Mouse (Mus musculus) hindbrain, embryonic 13.5 days (tissue): ENCODE data around the gene Cdkal1. TPM values are rescaled to one million over a fixed set of nuclear protein-coding genes. Genes with fewer than 3 reads are reported as not detected.

ENCODE experiments used
- ATAC-seq: fragments of 200-750 bp; cut with Nextera tagmentation; 2 replicates; pipeline ENCODE4 v1.8.0; 2017; ENCODE audit warnings: moderate TSS enrichment; ENCODE audit not compliant: low FRiP score
- H3K27ac ChIP-seq: fragments of 300-500 bp; sonication (generic); 2 replicates; pipeline ENCODE4 v1.5.1; 2015; ENCODE audit warnings: inconsistent platforms, mild to moderate bottlenecking, moderate library complexity
- H3K27me3 ChIP-seq: fragments of 300-500 bp; sonication (generic); 2 replicates; pipeline ENCODE4 v1.6.1; 2015; ENCODE audit warnings: mild to moderate bottlenecking, inconsistent platforms
- H3K36me3 ChIP-seq: fragments of 300-500 bp; sonication (generic); 2 replicates; pipeline ENCODE4 v1.6.1; 2015; ENCODE audit warnings: mild to moderate bottlenecking, inconsistent platforms
- H3K4me1 ChIP-seq: fragments of 300-500 bp; sonication (generic); replicated peaks from 2 replicates; pipeline ENCODE4 v1.6.1; 2015; ENCODE audit warnings: inconsistent platforms
- H3K4me2 ChIP-seq: fragments of 300-500 bp; sonication (generic); 2 replicates; pipeline ENCODE4 v1.6.1; 2015; ENCODE audit warnings: inconsistent platforms, mild to moderate bottlenecking, moderate library complexity
- H3K4me3 ChIP-seq: fragments of 300-500 bp; sonication (generic); 2 replicates; pipeline ENCODE4 v1.5.1; 2015; ENCODE audit warnings: mild to moderate bottlenecking, inconsistent platforms
- H3K9ac ChIP-seq: fragments of 300-500 bp; sonication (generic); 2 replicates; pipeline ENCODE4 v1.6.1; 2015; ENCODE audit warnings: mild to moderate bottlenecking, inconsistent platforms
- H3K9me3 ChIP-seq: fragments of 300-500 bp; sonication (generic); 2 replicates; pipeline ENCODE4 v1.6.1; 2016; ENCODE audit warnings: inconsistent platforms
- WGBS: fragments of 180-500 bp; shearing (Covaris S2); methylation state at CpG from one replicate; pipeline ENCODE4 v1.1.7; 2015; 5-methylcytosine and 5-hydroxymethylcytosine counted together
- polyA plus RNA-seq: library from polyadenylated mRNA; unstranded; fragments of >200 nt; fragmentation: Nextera tagmentation; extraction: Ambion mirVana; gene quantifications from 2 replicates; pipeline ENCODE4 v1.2.1, GENCODE M21; 2015

Gene Cdkal1
- polyA plus RNA-seq, 1 experiment from 2014 or later, result 24.3 TPM

- ATAC-seq, result no peak
- WGBS, result 46% methylated on average over 4 of the region's 4 CpGs
- no peak overlapping the region for H3K27ac ChIP-seq
- no peak overlapping the region for H3K9ac ChIP-seq
- H3K4me1 ChIP-seq, result no peaks in the 10 kb centered on the region
- H3K9me3 ChIP-seq, result no peaks in the 10 kb centered on the region
- H3K4me2 ChIP-seq, result no peak overlapping the region
- H3K4me3 ChIP-seq, result no peak overlapping the region
- H3K27me3 ChIP-seq, result no peaks in the 10 kb centered on the region
- H3K36me3 ChIP-seq, result no peaks in the 10 kb centered on the region
Observed at GRCm38 (mm10) chr13:29185545-29185944, 669.9 kb downstream of the Cdkal1 start.

- H3K4me2 ChIP-seq, result no peak overlapping the region
- no peak overlapping the region for H3K27ac ChIP-seq
- no peaks in the 10 kb centered on the region for H3K4me1 ChIP-seq
- WGBS, result 77% methylated on average over 2 of the region's 2 CpGs
- H3K4me3 ChIP-seq, result no peak overlapping the region
- H3K9ac ChIP-seq, result no peak overlapping the region
- no peaks in the 10 kb centered on the region for H3K27me3 ChIP-seq
- no peak for ATAC-seq
- H3K9me3 ChIP-seq, result no peaks in the 10 kb centered on the region
- no peaks in the 10 kb centered on the region for H3K36me3 ChIP-seq
Observed at GRCm38 (mm10) chr13:29184545-29184944, 670.9 kb downstream of the Cdkal1 start.

- 91% methylated on average over 4 of the region's 4 CpGs for WGBS
- Histone ChIP-seq H3K36me3 (no peaks in the 10 kb centered on the region), H3K4me3 (no peak overlapping the region), H3K9ac (no peak overlapping the region), H3K4me1 (no peaks in the 10 kb centered on the region), H3K9me3 (no peaks in the 10 kb centered on the region), H3K27ac (no peak overlapping the region), H3K4me2 (no peak overlapping the region), H3K27me3 (no peaks in the 10 kb centered on the region)
- no peak for ATAC-seq
Observed at GRCm38 (mm10) chr13:29179861-29180260, 675.6 kb downstream of the Cdkal1 start.

- 95% methylated on average over 4 of the region's 4 CpGs for WGBS
- Histone ChIP-seq H3K9me3 (no peaks in the 10 kb centered on the region), H3K9ac (no peak overlapping the region), H3K4me3 (no peak overlapping the region), H3K36me3 (no peaks in the 10 kb centered on the region), H3K4me1 (no peaks in the 10 kb centered on the region), H3K4me2 (no peak overlapping the region), H3K27me3 (no peaks in the 10 kb centered on the region), H3K27ac (no peak overlapping the region)
- ATAC-seq, result no peak
Observed at GRCm38 (mm10) chr13:29179260-29179659, 676.2 kb downstream of the Cdkal1 start.

GRCm38 (mm10) chr13:29177889-29178486 lies 677.5 kb downstream of the Cdkal1 start:
- Histone ChIP-seq H3K36me3 (no peaks in the 10 kb centered on the region), H3K9ac (no peak overlapping the region), H3K4me2 (no peak overlapping the region), H3K4me1 (no peaks in the 10 kb centered on the region), H3K27ac (no peak overlapping the region), H3K9me3 (no peaks in the 10 kb centered on the region), H3K4me3 (no peak overlapping the region), H3K27me3 (no peaks in the 10 kb centered on the region)
- no peak for ATAC-seq
- 57% methylated on average over 5 of the region's 5 CpGs for WGBS

- H3K9ac ChIP-seq, result no peak overlapping the region
- 81% methylated on average over 1 of the region's 1 CpGs for WGBS
- H3K4me2 ChIP-seq, result no peak overlapping the region
- 0 out of 2 replicates have a peak, but pooled peaks cover 4% of the 10 kb centered on the region for H3K4me1 ChIP-seq
- ATAC-seq, result no peak
- H3K9me3 ChIP-seq, result no peaks in the 10 kb centered on the region
- no peaks in the 10 kb centered on the region for H3K27me3 ChIP-seq
- no peak overlapping the region for H3K27ac ChIP-seq
- no peaks in the 10 kb centered on the region for H3K36me3 ChIP-seq
- no peak overlapping the region for H3K4me3 ChIP-seq
Observed at GRCm38 (mm10) chr13:29169356-29169755, 686.1 kb downstream of the Cdkal1 start.

GRCm38 (mm10) chr13:29164845-29165524 lies 690.5 kb downstream of the Cdkal1 start:
- Histone ChIP-seq H3K4me3 (no peak overlapping the region), H3K9ac (no peak overlapping the region), H3K36me3 (no peaks in the 10 kb centered on the region), H3K9me3 (no peaks in the 10 kb centered on the region), H3K4me1 (0 out of 2 replicates have a peak, but pooled peaks cover 5% of the 10 kb centered on the region), H3K27ac (no peak overlapping the region), H3K27me3 (no peaks in the 10 kb centered on the region), H3K4me2 (no peak overlapping the region)
- 65% methylated on average over 15 of the region's 15 CpGs for WGBS
- ATAC-seq, result no peak

GRCm38 (mm10) chr13:29162867-29163514 lies 692.5 kb downstream of the Cdkal1 start:
- H3K4me2 ChIP-seq, result no peak overlapping the region
- no peak for ATAC-seq
- WGBS, result 92% methylated on average over 2 of the region's 2 CpGs
- H3K9me3 ChIP-seq, result no peaks in the 10 kb centered on the region
- H3K27ac ChIP-seq, result no peak overlapping the region
- H3K27me3 ChIP-seq, result no peaks in the 10 kb centered on the region
- no peaks in the 10 kb centered on the region for H3K36me3 ChIP-seq
- H3K4me3 ChIP-seq, result no peak overlapping the region
- 0 out of 2 replicates have a peak, but pooled peaks cover 5% of the 10 kb centered on the region for H3K4me1 ChIP-seq
- no peak overlapping the region for H3K9ac ChIP-seq

- Histone ChIP-seq H3K4me3 (no peak overlapping the region), H3K27me3 (no peaks in the 10 kb centered on the region), H3K36me3 (no peaks in the 10 kb centered on the region), H3K4me2 (no peak overlapping the region), H3K9ac (no peak overlapping the region), H3K4me1 (0 out of 2 replicates have a peak, but pooled peaks cover 5% of the 10 kb centered on the region), H3K27ac (no peak overlapping the region), H3K9me3 (no peaks in the 10 kb centered on the region)
- WGBS, result 63% methylated on average over 3 of the region's 3 CpGs
- ATAC-seq, result no peak
Observed at GRCm38 (mm10) chr13:29162444-29162843, 693.0 kb downstream of the Cdkal1 start.

- Histone ChIP-seq H3K4me2 (no peak overlapping the region), H3K36me3 (no peaks in the 10 kb centered on the region), H3K27ac (no peak overlapping the region), H3K9ac (no peak overlapping the region), H3K9me3 (no peaks in the 10 kb centered on the region), H3K4me1 (0 out of 2 replicates have a peak, but pooled peaks cover 5% of the 10 kb centered on the region), H3K27me3 (no peaks in the 10 kb centered on the region), H3K4me3 (no peak overlapping the region)
- ATAC-seq, result no peak
- 85% methylated on average over 3 of the region's 3 CpGs for WGBS
Observed at GRCm38 (mm10) chr13:29161436-29161835, 694.0 kb downstream of the Cdkal1 start.

GRCm38 (mm10) chr13:29156703-29157102 lies 698.8 kb downstream of the Cdkal1 start:
- Histone ChIP-seq H3K4me2 (no peak overlapping the region), H3K36me3 (no peaks in the 10 kb centered on the region), H3K9ac (no peak overlapping the region), H3K9me3 (no peaks in the 10 kb centered on the region), H3K27me3 (no peaks in the 10 kb centered on the region), H3K27ac (no peak overlapping the region), H3K4me3 (no peak overlapping the region), H3K4me1 (no peaks in the 10 kb centered on the region)
- 27% methylated on average over 4 of the region's 4 CpGs for WGBS
- no peak for ATAC-seq

- Histone ChIP-seq H3K27me3 (no peaks in the 10 kb centered on the region), H3K4me1 (no peaks in the 10 kb centered on the region), H3K4me2 (no peak overlapping the region), H3K4me3 (no peak overlapping the region), H3K36me3 (no peaks in the 10 kb centered on the region), H3K27ac (no peak overlapping the region), H3K9ac (no peak overlapping the region), H3K9me3 (no peaks in the 10 kb centered on the region)
- ATAC-seq, result no peak
- 88% methylated on average over 3 of the region's 3 CpGs for WGBS
Observed at GRCm38 (mm10) chr13:29155297-29155696, 700.2 kb downstream of the Cdkal1 start.
